Mouse (Mus musculus): ENCODE data around the gene Rnf208. TPM values are rescaled to one million over a fixed set of nuclear protein-coding genes. Genes with fewer than 3 reads are reported as not detected.

Rnf208 gene
- polyA plus RNA-seq, 2 experiments: 13.0 to 14.8 TPM

GRCm38 (mm10) chr2:25239766-25240165 lies 2.3 kb upstream of the Rnf208 start:
- Histone ChIP-seq H3K4me1 (ENCODE audit: control insufficient read depth, insufficient read depth, low read length) (peaks cover 12% of the 10 kb centered on the region; the same call in 1 of the 2 replicates), H3K9ac (ENCODE audit: low read depth, low read length, severe bottlenecking) (no peak overlapping the region), H3K27me3 (ENCODE audit: control insufficient read depth, insufficient read depth, low read length) (peaks cover 14% of the 10 kb centered on the region), H3K9me3 (ENCODE audit: control insufficient read depth, low read length) (no peaks in the 10 kb centered on the region), H3K4me2 (replicated peaks; ENCODE audit: low read depth, low read length, severe bottlenecking) (no peak overlapping the region), H3K27ac (replicated peaks; ENCODE audit: low read depth, low read length) (no peak overlapping the region), H3K36me3 (ENCODE audit: control insufficient read depth, insufficient read depth, low read length) (no peaks in the 10 kb centered on the region), H3K4me3 (replicated peaks; ENCODE audit: low read length) (no peak overlapping the region)
- DNase-seq (ENCODE audit: low spot score) (no peak), ATAC-seq (ENCODE audit: low FRiP score, low read depth) (no peak)
- WGBS: 81% methylated on average over 3 of the region's 3 CpGs
- no peak for TF ChIP-seq POLR2A (IDR thresholded peaks at IDR 0.05; ENCODE audit: borderline replicate concordance, extremely low read depth, insufficient read depth, insufficient read length)

- TF ChIP-seq POLR2A (IDR thresholded peaks at IDR 0.05; ENCODE audit: borderline replicate concordance, extremely low read depth, insufficient read depth, insufficient read length): no peak
- peak overlapping the region; percentile 91 for H3K4me2 ChIP-seq (replicated peaks; ENCODE audit: low read depth, low read length, severe bottlenecking)
- peaks cover 12% of the 10 kb centered on the region; the same call in 1 of the 2 replicates for H3K4me1 ChIP-seq (ENCODE audit: control insufficient read depth, insufficient read depth, low read length)
- WGBS: 52% methylated on average over 8 of the region's 8 CpGs
- no peaks in the 10 kb centered on the region for H3K9me3 ChIP-seq (ENCODE audit: control insufficient read depth, low read length)
- peaks cover 14% of the 10 kb centered on the region for H3K27me3 ChIP-seq (ENCODE audit: control insufficient read depth, insufficient read depth, low read length)
- ATAC-seq (ENCODE audit: low FRiP score, low read depth): 0 out of 2 replicates have a peak, but pooled peaks have one; percentile 3
- H3K36me3 ChIP-seq (ENCODE audit: control insufficient read depth, insufficient read depth, low read length): no peaks in the 10 kb centered on the region
- peak overlapping the region; percentile 50 for H3K4me3 ChIP-seq (replicated peaks; ENCODE audit: low read length)
- peak overlapping the region; percentile 38 for H3K9ac ChIP-seq (ENCODE audit: low read depth, low read length, severe bottlenecking)
- H3K27ac ChIP-seq (replicated peaks; ENCODE audit: low read depth, low read length): no peak overlapping the region
- no peak for DNase-seq (ENCODE audit: low spot score)
Observed at GRCm38 (mm10) chr2:25240310-25240709, 1.7 kb upstream of the Rnf208 start.

- WGBS: 2% methylated on average over 25 of the region's 29 CpGs
- peak; percentile 84 for DNase-seq (ENCODE audit: low spot score)
- H3K27me3 ChIP-seq (ENCODE audit: control insufficient read depth, insufficient read depth, low read length): peaks cover 14% of the 10 kb centered on the region
- H3K4me1 ChIP-seq (ENCODE audit: control insufficient read depth, insufficient read depth, low read length): peaks cover 12% of the 10 kb centered on the region; the same call in 1 of the 2 replicates
- H3K9me3 ChIP-seq (ENCODE audit: control insufficient read depth, low read length): no peaks in the 10 kb centered on the region
- 0 out of 2 replicates have a peak, but pooled peaks have one; percentile 28 for TF ChIP-seq POLR2A (IDR thresholded peaks at IDR 0.05; ENCODE audit: borderline replicate concordance, extremely low read depth, insufficient read depth, insufficient read length)
- no peaks in the 10 kb centered on the region for H3K36me3 ChIP-seq (ENCODE audit: control insufficient read depth, insufficient read depth, low read length)
- H3K4me3 ChIP-seq (replicated peaks; ENCODE audit: low read length): peak overlapping the region; percentile 50
- peak overlapping the region; percentile 38 for H3K9ac ChIP-seq (ENCODE audit: low read depth, low read length, severe bottlenecking)
- ATAC-seq (ENCODE audit: low FRiP score, low read depth): peak; percentile 88
- no peak overlapping the region for H3K27ac ChIP-seq (replicated peaks; ENCODE audit: low read depth, low read length)
- H3K4me2 ChIP-seq (replicated peaks; ENCODE audit: low read depth, low read length, severe bottlenecking): peak overlapping the region; percentile 91
Observed at GRCm38 (mm10) chr2:25240723-25241437, 1.2 kb upstream of the Rnf208 start.

- H3K4me3 ChIP-seq (replicated peaks; ENCODE audit: low read length): peak overlapping the region; percentile 50
- no peaks in the 10 kb centered on the region for H3K9me3 ChIP-seq (ENCODE audit: control insufficient read depth, low read length)
- WGBS: 4% methylated on average over 6 of the region's 6 CpGs
- peaks cover 14% of the 10 kb centered on the region for H3K27me3 ChIP-seq (ENCODE audit: control insufficient read depth, insufficient read depth, low read length)
- TF ChIP-seq POLR2A (IDR thresholded peaks at IDR 0.05; ENCODE audit: borderline replicate concordance, extremely low read depth, insufficient read depth, insufficient read length): no peak
- DNase-seq (ENCODE audit: low spot score): no peak
- H3K27ac ChIP-seq (replicated peaks; ENCODE audit: low read depth, low read length): no peak overlapping the region
- peaks cover 12% of the 10 kb centered on the region; the same call in 1 of the 2 replicates for H3K4me1 ChIP-seq (ENCODE audit: control insufficient read depth, insufficient read depth, low read length)
- H3K36me3 ChIP-seq (ENCODE audit: control insufficient read depth, insufficient read depth, low read length): no peaks in the 10 kb centered on the region
- no peak overlapping the region for H3K9ac ChIP-seq (ENCODE audit: low read depth, low read length, severe bottlenecking)
- no peak for ATAC-seq (ENCODE audit: low FRiP score, low read depth)
- H3K4me2 ChIP-seq (replicated peaks; ENCODE audit: low read depth, low read length, severe bottlenecking): peak overlapping the region; percentile 91
Observed at GRCm38 (mm10) chr2:25241438-25241775, 648 bp upstream of the Rnf208 start.

- 79% methylated on average over 8 of the region's 8 CpGs for WGBS
- Histone ChIP-seq H3K27me3 (ENCODE audit: control insufficient read depth, insufficient read depth, low read length) (peaks cover 14% of the 10 kb centered on the region), H3K4me3 (replicated peaks; ENCODE audit: low read length) (no peak overlapping the region), H3K4me1 (ENCODE audit: control insufficient read depth, insufficient read depth, low read length) (peaks cover 12% of the 10 kb centered on the region; the same call in 1 of the 2 replicates), H3K27ac (replicated peaks; ENCODE audit: low read depth, low read length) (no peak overlapping the region), H3K9me3 (ENCODE audit: control insufficient read depth, low read length) (no peaks in the 10 kb centered on the region), H3K4me2 (replicated peaks; ENCODE audit: low read depth, low read length, severe bottlenecking) (no peak overlapping the region), H3K36me3 (ENCODE audit: control insufficient read depth, insufficient read depth, low read length) (peaks cover 6% of the 10 kb centered on the region; the same call in 1 of the 2 replicates), H3K9ac (ENCODE audit: low read depth, low read length, severe bottlenecking) (no peak overlapping the region)
- TF ChIP-seq POLR2A (IDR thresholded peaks at IDR 0.05; ENCODE audit: borderline replicate concordance, extremely low read depth, insufficient read depth, insufficient read length): no peak
- ATAC-seq (ENCODE audit: low FRiP score, low read depth) (no peak), DNase-seq (ENCODE audit: low spot score) (no peak)
Observed at GRCm38 (mm10) chr2:25243342-25243741, 1.3 kb downstream of the Rnf208 start.

Data from limb, embryonic 14.5 days (tissue).